Mouse (Mus musculus) hindbrain, embryonic 10.5 days (tissue): ENCODE measurements around the gene Olfr1344. TPM values are rescaled to one million over a fixed set of nuclear protein-coding genes. Genes with fewer than 3 reads are reported as not detected.

Source experiments
- DNase-seq: peaks from one replicate; pipeline ENCODE4 v3.0.0-alpha.2; 2017; ENCODE audit warnings: low spot score
- H3K27ac ChIP-seq: fragments of 300-500 bp; sonication (generic); 2 replicates; pipeline ENCODE4 v1.5.1; 2016; ENCODE audit warnings: mild to moderate bottlenecking, moderate library complexity
- H3K27me3 ChIP-seq: fragments of 300-500 bp; sonication (generic); 2 replicates; pipeline ENCODE4 v1.6.1; 2016; ENCODE audit warnings: mild to moderate bottlenecking; ENCODE audit not compliant: poor library complexity, insufficient read depth, severe bottlenecking
- H3K36me3 ChIP-seq: fragments of 300-500 bp; sonication (generic); 2 replicates; pipeline ENCODE4 v1.6.1; 2016; ENCODE audit warnings: mild to moderate bottlenecking, moderate library complexity
- H3K4me1 ChIP-seq: fragments of 300-500 bp; sonication (generic); replicated peaks from 2 replicates; pipeline ENCODE4 v1.6.1; 2016; ENCODE audit warnings: mild to moderate bottlenecking
- H3K4me3 ChIP-seq: fragments of 300-500 bp; sonication (generic); 2 replicates; pipeline ENCODE4 v1.5.1; 2016; ENCODE audit warnings: mild to moderate bottlenecking, moderate library complexity
- H3K9me3 ChIP-seq: fragments of 300-500 bp; sonication (generic); 2 replicates; pipeline ENCODE4 v1.6.1; 2016; ENCODE audit warnings: mild to moderate bottlenecking, moderate library complexity
- whole genome bisulfite sequencing: fragments of 180-500 bp; shearing (Covaris S2); methylation state at CpG from one replicate; pipeline ENCODE4 v1.1.7; 2016; 5-methylcytosine and 5-hydroxymethylcytosine counted together
- polyA plus RNA-seq: library from polyadenylated mRNA; unstranded; fragments of >200 nt; fragmentation: Nextera tagmentation; extraction: Ambion mirVana; gene quantifications from 2 replicates; pipeline ENCODE4 v1.2.1, GENCODE M21; 2016

Olfr1344 gene
- 0.08 TPM in 1 of 2 replicates, not detected in the other for polyA plus RNA-seq

GRCm38 (mm10) chr7:6438388-6438787 is at the start of gene Olfr1344:
Olfr1344 (plus strand) TSS chr7:6438688.
- peaks cover 17% of the 10 kb centered on the region for H3K4me1 ChIP-seq
- no peaks in the 10 kb centered on the region for H3K36me3 ChIP-seq
- DNase-seq = no peak
- H3K4me3 ChIP-seq = no peak within 1 kb of the TSS
- H3K27ac ChIP-seq = no peak within 1 kb of the TSS
- H3K9me3 ChIP-seq = peaks cover 11% of the 10 kb centered on the region; the same call in 1 of the 2 replicates
- H3K27me3 ChIP-seq = no peaks in the 10 kb centered on the region
- WGBS = 85% methylated on average over 3 of the region's 3 CpGs

GRCm38 (mm10) chr7:6388971-6389370 is 49.5 kb upstream of the Olfr1344 start:
- DNase-seq = no peak
- H3K4me1 ChIP-seq = peaks cover 3% of the 10 kb centered on the region
- 83% methylated on average over 5 of the region's 5 CpGs for WGBS
- H3K27ac ChIP-seq = no peak overlapping the region
- H3K4me3 ChIP-seq = no peak overlapping the region
- H3K36me3 ChIP-seq = peaks cover 67% of the 10 kb centered on the region
- H3K27me3 ChIP-seq = no peaks in the 10 kb centered on the region
- H3K9me3 ChIP-seq = peaks cover 10% of the 10 kb centered on the region; the same call in 1 of the 2 replicates

- H3K4me1 ChIP-seq = no peaks in the 10 kb centered on the region
- H3K36me3 ChIP-seq = peaks cover 72% of the 10 kb centered on the region
- H3K4me3 ChIP-seq = no peak overlapping the region
- WGBS = 76% methylated on average over 5 of the region's 5 CpGs
- H3K27ac ChIP-seq = no peak overlapping the region
- no peak for DNase-seq
- peaks cover 13% of the 10 kb centered on the region; the same call in 1 of the 2 replicates for H3K9me3 ChIP-seq
- no peaks in the 10 kb centered on the region for H3K27me3 ChIP-seq
Observed at GRCm38 (mm10) chr7:6389449-6389848, 49.0 kb upstream of the Olfr1344 start.

- Histone ChIP-seq H3K27ac (peak within 1 kb of the TSS; percentile 77), H3K4me3 (peak within 1 kb of the TSS; percentile 58), H3K9me3 (peaks cover 4% of the 10 kb centered on the region; the same call in 1 of the 2 replicates), H3K36me3 (peaks cover 25% of the 10 kb centered on the region), H3K4me1 (peaks cover 7% of the 10 kb centered on the region; the same call in 1 of the 2 replicates), H3K27me3 (no peaks in the 10 kb centered on the region)
- DNase-seq = peak; percentile 66
- WGBS = 30% methylated on average over 25 of the region's 25 CpGs
Observed at GRCm38 (mm10) chr7:6397996-6398975, 40.2 kb upstream of the Olfr1344 start, which contains the start of gene Smim17. Smim17 (plus strand) TSS chr7:6398715.

- no peak within 1 kb of the TSS for H3K27ac ChIP-seq
- WGBS = 2% methylated on average over 17 of the region's 17 CpGs
- H3K4me1 ChIP-seq = peaks cover 2% of the 10 kb centered on the region; the same call in 1 of the 2 replicates
- H3K36me3 ChIP-seq = no peaks in the 10 kb centered on the region
- H3K9me3 ChIP-seq = no peaks in the 10 kb centered on the region; the same call in 1 of the 2 replicates
- H3K4me3 ChIP-seq = no peak within 1 kb of the TSS
- DNase-seq = peak; percentile 90
- no peaks in the 10 kb centered on the region for H3K27me3 ChIP-seq
Observed at GRCm38 (mm10) chr7:6410043-6410442, 28.4 kb upstream of the Olfr1344 start, which contains the start of gene Gm20715. Gm20715 (plus strand) TSS chr7:6410277.

GRCm38 (mm10) chr7:6414626-6415441 is 23.7 kb upstream of the Olfr1344 start:
- no peak for DNase-seq
- Histone ChIP-seq H3K9me3 (no peaks in the 10 kb centered on the region), H3K27ac (no peak overlapping the region), H3K4me1 (peaks cover 4% of the 10 kb centered on the region; the same call in 1 of the 2 replicates), H3K36me3 (no peaks in the 10 kb centered on the region), H3K4me3 (peak overlapping the region; percentile 41), H3K27me3 (no peaks in the 10 kb centered on the region)
- 10% methylated on average over 21 of the region's 22 CpGs for WGBS

GRCm38 (mm10) chr7:6415442-6415787 is 23.1 kb upstream of the Olfr1344 start:
- no peaks in the 10 kb centered on the region for H3K36me3 ChIP-seq
- H3K4me3 ChIP-seq = peak overlapping the region; percentile 41
- no peak overlapping the region for H3K27ac ChIP-seq
- H3K9me3 ChIP-seq = no peaks in the 10 kb centered on the region
- WGBS = 20% methylated on average over 8 of the region's 8 CpGs
- H3K27me3 ChIP-seq = no peaks in the 10 kb centered on the region
- H3K4me1 ChIP-seq = peaks cover 4% of the 10 kb centered on the region; the same call in 1 of the 2 replicates
- no peak for DNase-seq

- peaks cover 3% of the 10 kb centered on the region; the same call in 1 of the 2 replicates for H3K4me1 ChIP-seq
- WGBS = 78% methylated on average over 6 of the region's 6 CpGs
- H3K27ac ChIP-seq = no peak overlapping the region
- H3K4me3 ChIP-seq = no peak overlapping the region
- no peak for DNase-seq
- H3K36me3 ChIP-seq = no peaks in the 10 kb centered on the region
- peaks cover 10% of the 10 kb centered on the region; the same call in 1 of the 2 replicates for H3K9me3 ChIP-seq
- no peaks in the 10 kb centered on the region for H3K27me3 ChIP-seq
Observed at GRCm38 (mm10) chr7:6419894-6420293, 18.6 kb upstream of the Olfr1344 start.

- no peak for DNase-seq
- Histone ChIP-seq H3K36me3 (no peaks in the 10 kb centered on the region), H3K27ac (no peak overlapping the region), H3K4me3 (no peak overlapping the region), H3K27me3 (no peaks in the 10 kb centered on the region), H3K4me1 (no peaks in the 10 kb centered on the region), H3K9me3 (peaks cover 17% of the 10 kb centered on the region)
- WGBS = 84% methylated on average over 3 of the region's 3 CpGs
Observed at GRCm38 (mm10) chr7:6429381-6429780, 9.1 kb upstream of the Olfr1344 start.

GRCm38 (mm10) chr7:6430342-6430741 is 8.1 kb upstream of the Olfr1344 start:
- Histone ChIP-seq H3K27me3 (no peaks in the 10 kb centered on the region), H3K4me3 (no peak overlapping the region), H3K4me1 (peaks cover 7% of the 10 kb centered on the region), H3K27ac (no peak overlapping the region), H3K9me3 (peaks cover 13% of the 10 kb centered on the region), H3K36me3 (no peaks in the 10 kb centered on the region)
- WGBS = 46% methylated on average over 2 of the region's 2 CpGs
- DNase-seq = peak; percentile 29

- no peak overlapping the region for H3K27ac ChIP-seq
- no peak overlapping the region for H3K4me3 ChIP-seq
- H3K27me3 ChIP-seq = no peaks in the 10 kb centered on the region
- H3K4me1 ChIP-seq = peaks cover 4% of the 10 kb centered on the region; the same call in 1 of the 2 replicates
- WGBS = 65% methylated on average over 2 of the region's 2 CpGs
- H3K9me3 ChIP-seq = peaks cover 11% of the 10 kb centered on the region; the same call in 1 of the 2 replicates
- no peak for DNase-seq
- no peaks in the 10 kb centered on the region for H3K36me3 ChIP-seq
Observed at GRCm38 (mm10) chr7:6441173-6441572, 2.7 kb downstream of the Olfr1344 start.

GRCm38 (mm10) chr7:6447771-6448170 is 9.3 kb downstream of the Olfr1344 start:
- 89% methylated on average over 5 of the region's 5 CpGs for WGBS
- DNase-seq = no peak
- Histone ChIP-seq H3K27ac (no peak overlapping the region), H3K36me3 (no peaks in the 10 kb centered on the region), H3K4me1 (no peaks in the 10 kb centered on the region), H3K4me3 (no peak overlapping the region), H3K9me3 (peaks cover 10% of the 10 kb centered on the region; the same call in 1 of the 2 replicates), H3K27me3 (no peaks in the 10 kb centered on the region)
